Mouse (Mus musculus) CD4-positive, CD25-positive, alpha-beta regulatory T cell (primary cell): Measurements from ENCODE around the gene Vmn1r235. TPM values are rescaled to one million over a fixed set of nuclear protein-coding genes. Genes with fewer than 3 reads are reported as not detected.

Source experiments
- polyA plus RNA-seq: library from polyadenylated mRNA; unstranded; fragments of 100-300 nt; shearing (Covaris generic); gene quantifications from one replicate; pipeline ENCODE4 v1.2.1, GENCODE M21; 2017

Vmn1r235 gene
- polyA plus RNA-seq, result not detected

GRCm38 (mm10) chr17:21256111-21256510 is at the start of gene Vmn1r235:
Gene Vmn1r235, plus strand, starts transcription at chr17:21256411.

GRCm38 (mm10) chr17:21225787-21226186 is 30.4 kb upstream of the Vmn1r235 start, which contains the start of gene Vmn1r234:
Gene Vmn1r234, plus strand, starts transcription at chr17:21226087.

GRCm38 (mm10) chr17:21282642-21283041 is 26.4 kb downstream of the Vmn1r235 start, which contains the start of gene Vmn1r236:
Gene Vmn1r236, plus strand, starts transcription at chr17:21282942.

GRCm38 (mm10) chr17:21311565-21311964 is 55.4 kb downstream of the Vmn1r235 start, which contains the start of gene Vmn1r237:
Gene Vmn1r237, plus strand, starts transcription at chr17:21311865.

Other genes starting within 250 kb of the Vmn1r235 start
- gene Zfp160, start 247.5 kb upstream of the Vmn1r235 start, polyA plus RNA-seq, result 15.2 TPM
- not detected for gene Vmn1r234, start 30.3 kb upstream of the Vmn1r235 start, polyA plus RNA-seq
- gene Vmn1r236, start 26.5 kb downstream of the Vmn1r235 start, polyA plus RNA-seq, result 0.02 TPM
- not detected for gene Vmn1r237, start 55.5 kb downstream of the Vmn1r235 start, polyA plus RNA-seq
- 15.4 TPM for gene Zfp677, start 127.3 kb downstream of the Vmn1r235 start, polyA plus RNA-seq
- 8.9 TPM for gene Zfp54, start 166.8 kb downstream of the Vmn1r235 start, polyA plus RNA-seq
- 42.1 TPM for gene Zfp51, start 194.0 kb downstream of the Vmn1r235 start, polyA plus RNA-seq
- gene Zfp53, start 232.6 kb downstream of the Vmn1r235 start, polyA plus RNA-seq, result 67.0 TPM